In genomic region chr1:127625577-127626362, GRCm38 (mm10) we compare ENCODE assay signal across 9 mouse cellular contexts. TPM values are rescaled to one million over a fixed set of nuclear protein-coding genes. Genes with fewer than 3 reads are reported as not detected.
DNase-seq lines count a peak whose midpoint lies in the region; ATAC-seq and TF ChIP-seq lines count a peak whose summit lies in the region.
"Had no signal": no experiment of that assay in that cellular context is flagged by ENCODE, and none has a peak within 500 bp of the region (broad histone marks: within the 10 kb centered on the region; RNA-seq: fewer than 3 reads in every experiment).

No protein-coding gene starts in this region.

- H3K4me2 ChIP-seq in intestine, embryonic 14.5 days (ENCODE audit: low read length), result no peak overlapping the region
- no peak overlapping the region for H3K4me2 ChIP-seq in intestine, postnatal 0 days (replicated peaks; ENCODE audit: low read depth)
- no peak overlapping the region for H3K4me2 ChIP-seq in limb, embryonic 13.5 days (replicated peaks)
- H3K4me2 ChIP-seq: limb, embryonic 15.5 days had no signal

- no peak for TF ChIP-seq CTCF in intestine, postnatal 0 days (IDR thresholded peaks at IDR 0.05; ENCODE audit: low read depth)
- no peak for TF ChIP-seq CTCF in spleen, adult 2 months (IDR thresholded peaks at IDR 0.05; ENCODE audit: extremely low read depth, insufficient read depth, insufficient read length, insufficient replicate concordance)

- DNase-seq in intestine, embryonic 14.5 days (ENCODE audit: low spot score), result peak; percentile 55
- DNase-seq in embryo, embryonic 10 days (ENCODE audit: low spot score), result peak; percentile 81
- peak; percentile 8 to 46 for DNase-seq in spleen, adult 2 months (ENCODE audit: low read depth in 1 of 2, low spot score in 2 of 2)
- no peak for DNase-seq in layer of hippocampus, postnatal 14 days (ENCODE audit: low spot score in 2 of 2)
- DNase-seq in frontal cortex, postnatal 36 days (ENCODE audit: low spot score in 2 of 2), result no peak
- DNase-seq in testis, postnatal 10 days (ENCODE audit: low spot score), result no peak

- H3K9me3 ChIP-seq in intestine, embryonic 14.5 days (ENCODE audit: control insufficient read depth, low read length), result no peaks in the 10 kb centered on the region
- no peaks in the 10 kb centered on the region for H3K9me3 ChIP-seq in intestine, postnatal 0 days (ENCODE audit: control insufficient read depth)
- no peaks in the 10 kb centered on the region for H3K9me3 ChIP-seq in limb, embryonic 13.5 days
- H3K9me3 ChIP-seq: limb, embryonic 15.5 days had no signal

- TF ChIP-seq POLR2A in spleen, adult 2 months (IDR thresholded peaks at IDR 0.05; ENCODE audit: low read depth, low read length), result no peak

- 44% methylated on average over 5 of the region's 5 CpGs for WGBS in intestine, embryonic 14.5 days
- WGBS in intestine, postnatal 0 days, result 44% methylated on average over 5 of the region's 5 CpGs
- WGBS in limb, embryonic 13.5 days, result 42% methylated on average over 5 of the region's 5 CpGs
- 50% methylated on average over 5 of the region's 5 CpGs for WGBS in spleen, adult 2 months

- no peaks in the 10 kb centered on the region for H3K36me3 ChIP-seq in intestine, embryonic 14.5 days (ENCODE audit: control insufficient read depth, insufficient read depth, low read length)
- no peaks in the 10 kb centered on the region for H3K36me3 ChIP-seq in intestine, postnatal 0 days (ENCODE audit: control insufficient read depth, insufficient read depth)
- no peaks in the 10 kb centered on the region for H3K36me3 ChIP-seq in limb, embryonic 13.5 days
- no peaks in the 10 kb centered on the region for H3K36me3 ChIP-seq in spleen, adult 2 months (ENCODE audit: control insufficient read depth, insufficient read depth, low read length)
- H3K36me3 ChIP-seq: limb, embryonic 15.5 days had no signal

- no peak overlapping the region for H3K4me3 ChIP-seq in intestine, embryonic 14.5 days (ENCODE audit: low read depth, low read length)
- no peak overlapping the region for H3K4me3 ChIP-seq in intestine, postnatal 0 days (ENCODE audit: low read depth, low read length)
- H3K4me3 ChIP-seq in limb, embryonic 13.5 days, result no peak overlapping the region
- H3K4me3 ChIP-seq in spleen, adult 2 months (ENCODE audit: extremely low read depth, insufficient read depth, insufficient read length), result no peak overlapping the region
- H3K4me3 ChIP-seq: limb, embryonic 15.5 days had no signal

- H3K27me3 ChIP-seq in intestine, embryonic 14.5 days (replicated peaks; ENCODE audit: control insufficient read depth, insufficient read depth, low read length), result no peaks in the 10 kb centered on the region
- H3K27me3 ChIP-seq in intestine, postnatal 0 days (replicated peaks; ENCODE audit: control insufficient read depth, insufficient read depth, low read length), result no peaks in the 10 kb centered on the region
- no peaks in the 10 kb centered on the region for H3K27me3 ChIP-seq in limb, embryonic 13.5 days
- H3K27me3 ChIP-seq in spleen, adult 2 months (ENCODE audit: control insufficient read depth, insufficient read depth, low read length), result no peaks in the 10 kb centered on the region
- H3K27me3 ChIP-seq: limb, embryonic 15.5 days had no signal

- H3K9ac ChIP-seq in intestine, embryonic 14.5 days (ENCODE audit: low read length), result no peak overlapping the region
- no peak overlapping the region for H3K9ac ChIP-seq in intestine, postnatal 0 days (ENCODE audit: low read depth, low read length)
- H3K9ac ChIP-seq in limb, embryonic 13.5 days, result no peak overlapping the region
- H3K9ac ChIP-seq: limb, embryonic 15.5 days had no signal

- H3K4me1 ChIP-seq in intestine, embryonic 14.5 days (replicated peaks; ENCODE audit: control insufficient read depth, insufficient read depth, low read length), result no peaks in the 10 kb centered on the region
- H3K4me1 ChIP-seq in intestine, postnatal 0 days (replicated peaks; ENCODE audit: control insufficient read depth, insufficient read depth, low read length), result no peaks in the 10 kb centered on the region
- H3K4me1 ChIP-seq in limb, embryonic 13.5 days, result peaks cover 5% of the 10 kb centered on the region
- H3K4me1 ChIP-seq in spleen, adult 2 months (ENCODE audit: control insufficient read depth, insufficient read depth, insufficient read length), result peaks cover 8% of the 10 kb centered on the region; the same call in 1 of the 2 replicates
- H3K4me1 ChIP-seq: limb, embryonic 15.5 days had no signal

- no peak overlapping the region for H3K27ac ChIP-seq in intestine, embryonic 14.5 days (ENCODE audit: low read depth)
- H3K27ac ChIP-seq in intestine, postnatal 0 days (ENCODE audit: low read depth, low read length), result no peak overlapping the region
- no peak overlapping the region for H3K27ac ChIP-seq in limb, embryonic 13.5 days
- H3K27ac ChIP-seq in spleen, adult 2 months (ENCODE audit: insufficient read depth, low read length), result no peak overlapping the region
- H3K27ac ChIP-seq: limb, embryonic 15.5 days had no signal

- ATAC-seq in intestine, embryonic 14.5 days (replicated peaks; ENCODE audit: low FRiP score, low TSS enrichment, low read depth), result peak; percentile 75; the same call in 1 of the 2 replicates
- ATAC-seq in intestine, postnatal 0 days, result no peak
- ATAC-seq in limb, embryonic 13.5 days (ENCODE audit: low FRiP score, low read depth), result peak; percentile 72

RNA-seq across cellular contexts. Expression of gene Tmem163, which starts 53.6 kb away (rescaled TPM):
- 0.36 and 0.84 TPM in 2 replicates for polyA plus RNA-seq in intestine, embryonic 14.5 days (2014; fragmentation: Nextera tagmentation; extraction: Ambion mirVana)
- 0.26 and 0.44 TPM in 2 replicates for polyA plus RNA-seq in intestine, postnatal 0 days (2015; fragmentation: Nextera tagmentation; extraction: Ambion mirVana)
- 4.7 and 6.0 TPM in 2 replicates for polyA plus RNA-seq in limb, embryonic 13.5 days (2015; fragmentation: Nextera tagmentation; extraction: Ambion mirVana)
- 10.6 and 17.5 TPM in 2 replicates for polyA plus RNA-seq in spleen, adult 2 months (2012; rRNA removed)
- total RNA-seq in layer of hippocampus, postnatal 14 days (2021), result 10 to 100 TPM; 25.0 to 34.6 TPM

Comparison
In these comparisons a context has a peak if more than half of its experiments do, and no peak if none do; other contexts are left out.
1. DNase-seq: peak in intestine, embryonic 14.5 days (single experiment), embryo, embryonic 10 days (single experiment) and spleen, adult 2 months (2 of 2); none in layer of hippocampus, postnatal 14 days (0 of 2), frontal cortex, postnatal 36 days (0 of 2) and testis, postnatal 10 days (single experiment).